Mouse (Mus musculus) ES-Bruce4 (cell line): ENCODE data around the gene Spdye4c.

Source experiments
- CTCF ChIP-seq: IDR thresholded peaks from one replicate; pipeline ENCODE4 v1.8.1; 2011; ENCODE audit warnings: low read depth, low read length
- POLR2A ChIP-seq: IDR thresholded peaks from one replicate; pipeline ENCODE4 v1.8.1; 2011; ENCODE audit warnings: low read length; ENCODE audit not compliant: insufficient read depth

DNA sequence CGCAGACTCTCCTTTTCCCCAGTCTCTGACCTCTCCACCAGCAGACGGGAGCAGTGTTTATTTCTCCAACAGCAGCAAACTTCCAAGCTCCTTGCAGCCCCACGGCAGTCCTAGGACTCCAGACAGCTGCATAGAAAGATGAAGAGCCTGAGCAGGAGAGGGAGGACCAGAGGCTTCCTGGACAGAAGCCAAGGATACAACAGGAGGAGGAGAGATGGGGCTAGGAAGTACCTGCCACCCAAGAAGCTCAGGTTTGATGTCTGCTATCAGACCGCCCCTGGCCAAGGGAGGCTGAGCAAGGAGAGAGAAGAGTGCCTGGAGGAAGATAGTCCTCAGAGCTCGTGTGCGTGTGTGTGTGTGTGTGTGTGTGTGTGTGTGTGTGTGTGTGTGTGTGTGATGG is 41.0 kb upstream of the Spdye4c start:
- TF ChIP-seq POLR2A: no peak
- no peak for TF ChIP-seq CTCF
